Mouse (Mus musculus): ENCODE measurements at regions not wholly inside any gene's neighbourhood (a gene's known extent, or its start where the extent isn't known, plus 50 kb on each side); places are given as distances from the start of the nearest gene placed in this dataset.

DNA sequence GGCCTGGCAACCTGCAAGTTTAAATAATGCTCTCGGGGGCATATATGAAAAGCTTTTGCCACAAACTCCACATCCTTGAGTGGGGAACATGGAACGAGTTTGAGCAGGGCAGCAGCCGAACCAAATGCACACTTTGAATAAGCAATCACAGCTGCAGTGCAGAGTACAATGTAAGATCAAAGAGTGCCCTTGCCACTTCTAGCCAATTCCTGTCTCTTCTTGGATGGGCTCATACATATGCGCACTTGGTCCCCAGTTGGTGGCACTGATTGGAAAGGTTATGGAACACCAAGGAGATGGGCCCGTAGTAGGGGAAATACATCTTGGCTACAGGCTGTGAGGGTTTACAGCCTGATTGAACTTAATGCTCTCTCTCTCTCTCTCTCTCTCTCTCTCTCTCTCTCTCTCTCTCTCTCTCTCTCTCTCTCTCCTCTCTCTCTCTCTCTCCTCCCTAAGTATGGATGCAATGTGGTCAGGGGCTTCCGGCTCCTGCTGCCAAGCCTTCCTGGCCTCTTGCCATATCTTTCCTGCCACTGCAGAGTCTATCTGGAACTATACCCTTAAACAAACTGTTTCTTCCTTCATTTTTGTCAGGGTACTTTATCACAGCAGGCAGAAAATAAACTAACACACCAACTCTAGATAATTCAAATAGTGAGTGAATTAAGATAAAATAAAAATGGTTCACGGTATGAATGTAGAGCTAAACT lies 88.6 kb upstream of the Mbnl3 start:
- no peak for DNase-seq (ENCODE audit: low spot score)

DNA sequence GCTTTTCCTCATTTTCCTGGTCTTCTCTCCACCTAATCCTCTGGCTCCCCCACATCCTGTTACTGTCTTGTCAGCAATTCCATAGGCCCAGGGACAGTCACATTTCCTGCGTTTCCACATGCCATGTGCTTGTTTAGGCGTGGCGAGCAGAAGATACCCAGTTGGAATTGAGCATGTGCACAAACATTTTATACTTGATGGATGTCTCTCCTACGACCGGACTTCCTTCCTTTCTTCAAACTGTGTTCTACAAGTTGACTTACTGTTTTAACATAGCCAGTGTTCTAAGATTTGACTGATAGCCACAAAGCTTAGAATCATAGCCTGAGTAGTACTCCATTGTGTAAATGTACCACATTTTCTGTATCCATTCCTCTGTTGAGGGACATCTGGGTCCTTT lies 86.0 kb upstream of the Mbnl3 start:
- DNase-seq (ENCODE audit: low spot score), result no peak

DNA sequence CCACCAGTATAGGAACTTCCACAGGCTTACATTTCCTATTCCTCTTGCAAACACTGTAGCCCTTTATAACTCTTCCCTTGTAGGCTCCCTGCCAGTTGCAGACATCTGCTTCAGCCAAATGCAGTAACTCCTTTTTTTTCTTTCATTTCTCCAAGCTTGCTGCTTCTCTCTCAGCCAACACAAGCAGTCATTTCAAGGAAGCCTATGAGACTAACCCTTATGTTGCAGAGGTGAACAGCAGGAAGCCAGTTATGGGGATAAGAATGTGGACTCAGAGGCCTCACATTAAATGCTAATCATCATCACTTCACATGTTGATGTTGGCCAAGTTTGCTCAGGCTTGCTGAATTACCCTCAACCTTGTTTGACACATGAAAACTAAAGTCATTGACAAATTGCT lies 71.9 kb upstream of the Mbnl3 start:
- peak; percentile 1 for DNase-seq (ENCODE audit: low spot score)

DNA sequence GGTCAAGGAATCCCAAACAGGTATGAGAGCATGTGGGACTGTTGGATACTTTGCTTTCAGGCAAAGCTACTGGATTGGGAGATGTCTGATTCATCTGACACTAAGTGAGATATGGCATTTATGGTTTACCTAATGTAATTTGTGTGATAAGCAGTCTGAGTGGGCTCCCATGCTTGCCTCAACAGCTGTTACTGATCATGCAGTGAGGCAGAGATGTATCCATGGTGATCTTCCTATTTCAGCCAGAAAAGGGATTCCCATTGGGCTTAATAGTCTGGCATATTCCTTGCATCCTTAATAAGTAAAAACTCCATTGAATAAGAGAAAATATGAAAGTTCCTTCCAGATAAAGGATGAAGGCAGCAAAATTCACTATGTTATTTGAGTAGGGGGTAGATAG lies 58.4 kb upstream of the Mbnl3 start:
- no peak for DNase-seq (ENCODE audit: low spot score)

Data from left cerebral cortex, adult 11 months (tissue).